Mouse (Mus musculus): ENCODE measurements around the gene Scrn2. TPM values are rescaled to one million over a fixed set of nuclear protein-coding genes. Genes with fewer than 3 reads are reported as not detected.

Gene Scrn2
- polyA plus RNA-seq, 1 experiment, result 50.0 TPM

DNA sequence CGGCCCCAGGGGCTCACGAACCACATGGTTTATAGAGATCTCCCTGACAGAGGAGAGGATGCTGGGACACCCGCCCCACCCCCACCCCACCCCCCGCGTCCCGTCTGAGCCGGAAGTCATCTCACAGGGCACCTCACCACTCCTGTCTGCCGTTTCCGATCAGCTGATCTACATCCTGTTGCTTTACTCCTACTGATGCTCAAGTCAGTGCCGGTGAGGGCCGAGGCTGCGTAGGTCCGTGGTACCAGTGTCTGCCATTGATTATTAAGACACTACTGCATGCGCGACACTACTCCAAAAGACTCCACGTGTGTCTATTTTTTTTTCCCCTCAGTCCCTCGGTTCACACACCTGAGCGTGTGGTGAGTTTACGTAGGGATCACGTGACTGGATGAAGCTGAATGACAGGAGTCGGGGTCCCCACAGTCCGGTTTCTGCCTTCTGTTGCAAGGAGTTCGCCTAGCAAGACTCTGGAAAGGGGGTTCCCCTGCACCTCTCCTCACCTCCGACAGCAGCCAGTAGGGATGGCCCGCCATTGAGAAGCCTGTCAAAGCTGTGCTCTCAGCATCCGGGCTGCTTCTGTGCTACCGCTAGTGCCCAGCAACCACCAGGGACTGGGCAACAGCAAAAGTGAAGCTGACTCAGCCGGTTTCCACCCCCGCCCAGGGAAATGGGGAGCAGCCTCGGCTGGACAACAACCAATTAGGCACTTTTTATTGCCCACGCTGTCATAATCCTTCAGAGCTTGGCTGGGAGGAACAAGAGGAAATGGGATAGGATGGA is 41.7 kb upstream of the Scrn2 start:
- Histone ChIP-seq H3K4me3 (ENCODE audit: low read depth, low read length) (peak overlapping the region; percentile 41), H3K4me1 (ENCODE audit: control insufficient read depth, insufficient read depth, insufficient read length, low read length) (peaks cover 11% of the 10 kb centered on the region), H3K27me3 (ENCODE audit: control insufficient read depth, insufficient read depth, low read length) (no peaks in the 10 kb centered on the region; the same call in 1 of the 2 replicates), H3K27ac (ENCODE audit: insufficient read depth, low read depth, low read length) (peak overlapping the region; percentile 70), H3K36me3 (ENCODE audit: control insufficient read depth, insufficient read depth, low read length) (no peaks in the 10 kb centered on the region)
- TF ChIP-seq CTCF (IDR thresholded peaks at IDR 0.05; ENCODE audit: extremely low read depth, insufficient read length, insufficient replicate concordance, low read depth, low read length), result no peak
- TF ChIP-seq POLR2A (IDR thresholded peaks at IDR 0.05; ENCODE audit: low read depth, low read length), result no peak; the same call in 1 of the 2 replicates
- WGBS, result 6% methylated on average over 31 of the region's 31 CpGs

DNA sequence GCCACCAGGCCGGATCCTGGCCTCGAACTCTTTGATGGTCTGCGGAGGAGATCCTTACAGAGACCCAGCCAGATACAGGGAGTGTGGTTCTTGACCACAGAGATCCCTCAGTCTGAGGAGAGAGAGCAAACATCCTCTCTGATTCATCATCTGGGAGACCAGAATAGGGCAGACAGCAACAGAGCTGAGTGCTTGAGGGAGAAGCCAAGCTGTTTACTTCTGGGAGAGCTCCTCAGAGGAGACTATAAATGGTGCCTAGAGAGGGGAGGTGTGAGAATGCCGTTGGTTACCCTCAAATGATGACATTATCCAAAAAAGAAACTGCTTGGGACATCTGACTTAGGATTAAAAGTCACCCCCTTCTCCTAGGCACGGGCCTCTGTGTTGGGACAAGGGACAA is 38.2 kb upstream of the Scrn2 start:
- peaks cover 4% of the 10 kb centered on the region; the same call in 1 of the 2 replicates for H3K27me3 ChIP-seq (ENCODE audit: control insufficient read depth, insufficient read depth, low read length)
- H3K36me3 ChIP-seq (ENCODE audit: control insufficient read depth, insufficient read depth, low read length), result no peaks in the 10 kb centered on the region
- 62% methylated on average over 5 of the region's 5 CpGs for WGBS
- H3K4me1 ChIP-seq (ENCODE audit: control insufficient read depth, insufficient read depth, insufficient read length, low read length), result peaks cover 11% of the 10 kb centered on the region
- H3K27ac ChIP-seq (ENCODE audit: insufficient read depth, low read depth, low read length), result no peak overlapping the region
- no peak overlapping the region for H3K4me3 ChIP-seq (ENCODE audit: low read depth, low read length)
- TF ChIP-seq CTCF (IDR thresholded peaks at IDR 0.05; ENCODE audit: extremely low read depth, insufficient read length, insufficient replicate concordance, low read depth, low read length) (no peak), POLR2A (IDR thresholded peaks at IDR 0.05; ENCODE audit: low read depth, low read length) (no peak)

DNA sequence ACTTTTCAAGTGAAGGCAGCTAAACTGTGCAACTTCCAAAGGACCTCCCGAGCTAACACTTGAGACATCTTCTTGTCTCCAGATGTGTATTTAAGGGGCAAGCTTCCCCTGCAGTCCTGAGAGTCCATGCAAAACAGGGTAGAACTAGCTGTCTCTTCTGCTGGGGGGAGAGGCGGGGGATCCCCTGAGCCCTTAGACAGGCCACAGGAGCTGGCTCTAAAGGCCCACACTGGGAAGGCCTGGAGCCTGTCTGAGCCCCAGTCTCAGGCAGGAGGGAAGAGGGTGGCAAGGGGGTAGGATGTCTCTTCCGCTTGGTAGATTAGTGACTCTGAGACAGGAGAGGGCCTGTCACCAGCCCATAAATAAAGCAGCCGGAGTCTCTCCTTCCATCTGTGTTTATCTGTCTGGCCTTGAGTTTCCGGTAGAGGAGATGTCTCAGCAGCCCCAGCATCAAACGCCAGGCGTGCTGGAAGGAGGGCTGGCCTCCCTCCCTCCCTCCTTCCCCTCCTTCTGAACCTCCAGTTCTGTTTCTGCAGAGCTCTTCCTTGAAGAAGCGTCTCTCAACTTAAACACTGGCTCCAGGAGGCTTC is 36.9 kb upstream of the Scrn2 start:
- peaks cover 18% of the 10 kb centered on the region for H3K4me1 ChIP-seq (ENCODE audit: control insufficient read depth, insufficient read depth, insufficient read length, low read length)
- 48% methylated on average over 8 of the region's 8 CpGs for WGBS
- TF ChIP-seq CTCF (IDR thresholded peaks at IDR 0.05; ENCODE audit: extremely low read depth, insufficient read length, insufficient replicate concordance, low read depth, low read length) (no peak), POLR2A (IDR thresholded peaks at IDR 0.05; ENCODE audit: low read depth, low read length) (no peak)
- H3K27ac ChIP-seq (ENCODE audit: insufficient read depth, low read depth, low read length), result peak overlapping the region; percentile 55
- peaks cover 9% of the 10 kb centered on the region for H3K27me3 ChIP-seq (ENCODE audit: control insufficient read depth, insufficient read depth, low read length)
- no peaks in the 10 kb centered on the region for H3K36me3 ChIP-seq (ENCODE audit: control insufficient read depth, insufficient read depth, low read length)
- H3K4me3 ChIP-seq (ENCODE audit: low read depth, low read length), result no peak overlapping the region

DNA sequence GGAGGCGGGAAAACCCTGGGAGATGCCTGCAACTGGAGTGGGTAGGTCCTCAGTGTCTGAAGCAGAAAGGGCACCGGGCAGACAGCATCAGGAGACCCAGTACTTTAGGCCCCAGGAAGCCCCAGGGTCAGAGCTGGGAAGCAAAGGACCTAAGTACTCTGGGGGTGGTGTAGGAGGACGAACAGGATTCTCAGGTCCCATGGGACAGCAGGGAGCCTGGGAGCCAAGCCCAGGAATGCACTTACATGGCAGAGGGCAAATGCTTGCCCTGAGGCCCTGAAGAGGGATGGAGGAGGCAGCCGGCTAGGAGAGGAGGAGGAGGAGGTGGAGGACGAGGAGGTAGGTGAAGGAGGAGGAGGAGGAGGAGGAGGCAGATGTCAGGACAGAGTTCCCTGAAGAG is 34.7 kb upstream of the Scrn2 start:
- WGBS, result 65% methylated on average over 5 of the region's 5 CpGs
- peaks cover 11% of the 10 kb centered on the region for H3K4me1 ChIP-seq (ENCODE audit: control insufficient read depth, insufficient read depth, insufficient read length, low read length)
- H3K27ac ChIP-seq (ENCODE audit: insufficient read depth, low read depth, low read length), result no peak overlapping the region
- peaks cover 14% of the 10 kb centered on the region for H3K27me3 ChIP-seq (ENCODE audit: control insufficient read depth, insufficient read depth, low read length)
- no peaks in the 10 kb centered on the region for H3K36me3 ChIP-seq (ENCODE audit: control insufficient read depth, insufficient read depth, low read length)
- no peak overlapping the region for H3K4me3 ChIP-seq (ENCODE audit: low read depth, low read length)
- TF ChIP-seq CTCF (IDR thresholded peaks at IDR 0.05; ENCODE audit: extremely low read depth, insufficient read length, insufficient replicate concordance, low read depth, low read length) (no peak), POLR2A (IDR thresholded peaks at IDR 0.05; ENCODE audit: low read depth, low read length) (no peak)

DNA sequence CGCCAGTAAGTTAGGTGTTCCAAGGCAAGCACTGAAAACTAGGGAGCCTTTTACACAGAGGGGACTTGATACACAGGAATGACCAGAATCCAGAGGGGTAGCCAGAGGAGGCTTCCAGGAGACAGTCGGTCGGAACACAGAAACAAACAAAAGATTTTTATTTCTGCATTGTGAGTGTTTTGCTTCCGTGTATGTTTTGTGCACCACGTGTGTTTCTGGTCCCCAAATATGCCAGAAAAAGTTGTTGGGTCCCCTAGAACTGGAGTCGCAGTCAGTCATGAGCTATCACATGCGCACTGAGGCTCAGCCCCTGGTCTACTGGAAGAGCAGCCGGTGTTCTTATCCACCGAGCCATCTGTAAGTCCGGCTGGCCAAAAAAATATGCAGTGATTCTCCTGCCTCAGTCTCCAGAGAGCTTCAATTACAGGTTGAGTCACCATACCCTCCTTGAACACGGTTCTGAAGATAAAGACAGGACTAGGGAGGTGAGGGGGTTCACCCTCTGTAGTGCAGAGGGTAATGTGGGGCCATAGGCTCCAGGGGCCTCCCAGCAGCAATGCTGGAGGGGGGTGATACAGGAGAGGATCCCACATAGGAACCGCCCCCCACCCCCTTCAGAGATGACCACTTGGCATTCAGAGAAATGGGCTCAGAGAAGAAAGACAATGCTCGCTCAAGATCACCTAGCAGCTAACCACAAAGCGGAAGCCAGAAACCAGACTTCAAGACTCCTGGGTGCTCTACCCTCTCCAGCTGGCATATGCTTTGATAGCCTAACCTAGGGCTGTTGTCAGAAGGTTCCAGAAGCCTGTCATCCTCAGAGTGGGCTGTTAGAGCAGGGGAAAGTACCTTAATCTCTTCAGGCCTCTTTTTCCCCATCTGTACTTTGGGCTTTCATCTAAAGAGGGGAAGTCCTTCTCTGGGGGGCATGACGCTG is 33.6 kb upstream of the Scrn2 start:
- no peak for TF ChIP-seq CTCF (IDR thresholded peaks at IDR 0.05; ENCODE audit: extremely low read depth, insufficient read length, insufficient replicate concordance, low read depth, low read length)
- TF ChIP-seq POLR2A (IDR thresholded peaks at IDR 0.05; ENCODE audit: low read depth, low read length), result no peak
- Histone ChIP-seq H3K27ac (ENCODE audit: insufficient read depth, low read depth, low read length) (no peak overlapping the region), H3K36me3 (ENCODE audit: control insufficient read depth, insufficient read depth, low read length) (no peaks in the 10 kb centered on the region), H3K27me3 (ENCODE audit: control insufficient read depth, insufficient read depth, low read length) (peaks cover 16% of the 10 kb centered on the region), H3K4me1 (ENCODE audit: control insufficient read depth, insufficient read depth, insufficient read length, low read length) (peaks cover 11% of the 10 kb centered on the region), H3K4me3 (ENCODE audit: low read depth, low read length) (no peak overlapping the region)
- 77% methylated on average over 15 of the region's 15 CpGs for WGBS

DNA sequence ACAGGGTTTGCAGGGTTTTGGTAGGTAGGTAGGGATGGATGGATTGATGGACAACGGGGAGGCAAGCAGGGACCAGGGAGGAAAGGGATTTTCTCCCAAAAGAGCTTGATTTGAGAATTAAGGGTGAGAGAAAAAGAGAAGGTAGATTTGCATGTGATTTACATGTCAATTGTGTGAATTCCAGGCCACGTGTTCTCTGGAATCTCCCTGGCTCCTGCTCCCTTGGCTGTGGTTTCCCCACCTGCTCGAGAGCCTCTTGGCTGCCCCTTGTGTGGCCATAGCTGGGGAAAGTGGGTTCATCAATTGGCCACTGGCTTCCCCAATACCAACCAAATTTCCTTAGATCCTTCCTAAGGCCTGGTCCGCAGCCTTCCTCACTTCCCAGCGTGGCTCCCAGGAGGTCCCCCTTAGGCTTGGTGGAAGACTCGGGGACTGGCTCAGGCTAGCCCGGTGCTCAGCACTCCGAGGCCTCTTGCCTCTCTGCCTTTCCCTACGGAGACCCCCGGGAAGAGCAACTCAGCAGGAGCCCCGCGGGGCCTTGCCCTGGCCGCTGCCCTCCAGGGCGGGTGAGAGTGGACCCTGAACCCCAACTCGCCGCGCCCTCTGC is 32.9 kb upstream of the Scrn2 start:
- Histone ChIP-seq H3K4me1 (ENCODE audit: control insufficient read depth, insufficient read depth, insufficient read length, low read length) (peaks cover 11% of the 10 kb centered on the region), H3K27me3 (ENCODE audit: control insufficient read depth, insufficient read depth, low read length) (peaks cover 17% of the 10 kb centered on the region), H3K4me3 (ENCODE audit: low read depth, low read length) (peak overlapping the region; percentile 47), H3K36me3 (ENCODE audit: control insufficient read depth, insufficient read depth, low read length) (no peaks in the 10 kb centered on the region), H3K27ac (ENCODE audit: insufficient read depth, low read depth, low read length) (no peak overlapping the region)
- WGBS, result 21% methylated on average over 17 of the region's 17 CpGs
- TF ChIP-seq CTCF (IDR thresholded peaks at IDR 0.05; ENCODE audit: extremely low read depth, insufficient read length, insufficient replicate concordance, low read depth, low read length), result no peak

Measured in small intestine, adult 2 months (tissue).